ENCODE assay signal across 26 mouse cellular contexts in the genomic region with DNA sequence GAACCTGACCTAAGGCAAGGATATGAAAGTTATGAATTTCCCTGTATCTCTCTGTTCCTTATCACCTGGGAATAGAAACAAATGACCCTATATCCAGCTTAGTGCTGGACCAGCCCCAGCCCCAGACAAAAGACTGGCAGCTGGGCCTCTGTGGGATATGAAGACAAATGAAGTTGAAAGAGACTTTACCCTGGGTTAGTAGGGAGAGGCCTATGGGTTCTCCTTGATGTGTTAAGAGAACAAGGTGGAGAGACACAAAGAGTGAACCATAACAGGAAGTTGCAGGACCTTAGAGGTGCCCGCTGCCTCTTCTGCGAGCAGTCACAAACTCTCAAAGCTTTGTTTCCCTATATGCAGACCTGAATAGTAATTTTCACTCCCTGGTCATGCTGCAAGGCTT.
DNase-seq lines count a peak whose midpoint lies in the region; ATAC-seq and TF ChIP-seq lines count a peak whose summit lies in the region.
"Had no signal": no experiment of that assay in that cellular context is flagged by ENCODE, and none has a peak within 500 bp of the region (broad histone marks: within the 10 kb centered on the region; RNA-seq: fewer than 3 reads in every experiment).

No protein-coding gene starts in this region.

- 86% methylated on average over 2 of the region's 2 CpGs for WGBS in hindbrain, embryonic 13.5 days
- 81% methylated on average over 2 of the region's 2 CpGs for WGBS in hindbrain, embryonic 10.5 days
- 70% methylated on average over 2 of the region's 2 CpGs for WGBS in intestine, embryonic 16.5 days
- 54% methylated on average over 2 of the region's 2 CpGs for WGBS in stomach, postnatal 0 days
- WGBS in kidney, embryonic 14.5 days = 72% methylated on average over 2 of the region's 2 CpGs

- no peak for TF ChIP-seq CTCF in stomach, postnatal 0 days (IDR thresholded peaks at IDR 0.05; ENCODE audit: low read depth)

- no peaks in the 10 kb centered on the region for H3K36me3 ChIP-seq in hindbrain, embryonic 13.5 days
- H3K36me3 ChIP-seq in hindbrain, embryonic 10.5 days = 0 out of 2 replicates have a peak, but pooled peaks cover 7% of the 10 kb centered on the region
- no peaks in the 10 kb centered on the region for H3K36me3 ChIP-seq in intestine, embryonic 16.5 days (ENCODE audit: control insufficient read depth, insufficient read depth, low read length)
- H3K36me3 ChIP-seq in stomach, postnatal 0 days (ENCODE audit: control insufficient read depth, insufficient read depth, low read length) = no peaks in the 10 kb centered on the region
- H3K36me3 ChIP-seq in kidney, embryonic 14.5 days (ENCODE audit: control insufficient read depth, insufficient read depth, low read length) = no peaks in the 10 kb centered on the region
- H3K36me3 ChIP-seq: embryonic facial prominence, embryonic 12.5 days; forebrain, embryonic 10.5 days; forebrain, embryonic 12.5 days; G1E had no signal

- no peak for DNase-seq in hindbrain, embryonic 10.5 days (ENCODE audit: low spot score)
- no peak for DNase-seq in stomach, postnatal 0 days (ENCODE audit: low spot score)
- no peak for DNase-seq in heart, adult 8-10 months (ENCODE audit: low spot score)
- DNase-seq: adrenal gland, adult 8-10 months; adrenal gland, postnatal 14 days; adrenal gland, postnatal 36 days; B cell, adult 2 months; cerebellum, adult 11-12 months; cerebellum, adult 2 months; cerebellum, adult 9-10 months; cerebellum, postnatal 10 days; cerebellum, postnatal 25 days had no signal

- no peak overlapping the region for H3K4me3 ChIP-seq in hindbrain, embryonic 13.5 days
- no peak overlapping the region for H3K4me3 ChIP-seq in hindbrain, embryonic 10.5 days
- H3K4me3 ChIP-seq in intestine, embryonic 16.5 days (ENCODE audit: low read length) = no peak overlapping the region
- H3K4me3 ChIP-seq in stomach, postnatal 0 days (ENCODE audit: low read depth, low read length) = no peak overlapping the region
- H3K4me3 ChIP-seq in kidney, embryonic 14.5 days (ENCODE audit: low read length) = no peak overlapping the region
- H3K4me3 ChIP-seq: embryonic facial prominence, embryonic 10.5 days; embryonic facial prominence, embryonic 12.5 days; forebrain, embryonic 10.5 days; forebrain, embryonic 12.5 days had no signal

- TF ChIP-seq EP300 in stomach, postnatal 0 days (optimal IDR thresholded peaks at IDR 0.05) = no peak

- H3K9ac ChIP-seq in hindbrain, embryonic 13.5 days = no peak overlapping the region
- H3K9ac ChIP-seq in intestine, embryonic 16.5 days (ENCODE audit: low read depth, low read length) = no peak overlapping the region
- no peak overlapping the region for H3K9ac ChIP-seq in stomach, postnatal 0 days (ENCODE audit: low read length)
- H3K9ac ChIP-seq in kidney, embryonic 14.5 days (ENCODE audit: low read depth, low read length) = no peak overlapping the region
- H3K9ac ChIP-seq: embryonic facial prominence, embryonic 12.5 days; forebrain, embryonic 12.5 days had no signal

- peaks cover 40% of the 10 kb centered on the region for H3K4me1 ChIP-seq in hindbrain, embryonic 13.5 days (replicated peaks)
- H3K4me1 ChIP-seq in hindbrain, embryonic 10.5 days (replicated peaks) = no peaks in the 10 kb centered on the region
- H3K4me1 ChIP-seq in intestine, embryonic 16.5 days (ENCODE audit: control insufficient read depth, insufficient read depth, low read length) = 0 out of 2 replicates have a peak, but pooled peaks cover 2% of the 10 kb centered on the region
- H3K4me1 ChIP-seq in stomach, postnatal 0 days (replicated peaks; ENCODE audit: control insufficient read depth, insufficient read depth) = peaks cover 3% of the 10 kb centered on the region; the same call in 1 of the 2 replicates
- peaks cover 5% of the 10 kb centered on the region; the same call in 1 of the 2 replicates for H3K4me1 ChIP-seq in kidney, embryonic 14.5 days (ENCODE audit: control insufficient read depth, insufficient read depth, low read length)
- H3K4me1 ChIP-seq: forebrain, embryonic 10.5 days; forebrain, embryonic 12.5 days had no signal

- no peaks in the 10 kb centered on the region for H3K9me3 ChIP-seq in hindbrain, embryonic 13.5 days
- H3K9me3 ChIP-seq in hindbrain, embryonic 10.5 days = no peaks in the 10 kb centered on the region
- H3K9me3 ChIP-seq in intestine, embryonic 16.5 days (ENCODE audit: control insufficient read depth, low read length) = no peaks in the 10 kb centered on the region
- H3K9me3 ChIP-seq in stomach, postnatal 0 days (ENCODE audit: control insufficient read depth, low read length) = no peaks in the 10 kb centered on the region
- no peaks in the 10 kb centered on the region for H3K9me3 ChIP-seq in kidney, embryonic 14.5 days (ENCODE audit: control insufficient read depth, low read length)
- H3K9me3 ChIP-seq: embryonic facial prominence, embryonic 10.5 days; embryonic facial prominence, embryonic 12.5 days; forebrain, embryonic 10.5 days; forebrain, embryonic 12.5 days; G1E had no signal

- 0 out of 2 replicates have a peak overlapping the region, but pooled peaks have one; percentile 5 for H3K27ac ChIP-seq in hindbrain, embryonic 13.5 days
- no peak overlapping the region for H3K27ac ChIP-seq in hindbrain, embryonic 10.5 days
- no peak overlapping the region for H3K27ac ChIP-seq in intestine, embryonic 16.5 days (ENCODE audit: low read length)
- no peak overlapping the region for H3K27ac ChIP-seq in stomach, postnatal 0 days (replicated peaks)
- no peak overlapping the region for H3K27ac ChIP-seq in kidney, embryonic 14.5 days (ENCODE audit: low read depth, low read length)
- H3K27ac ChIP-seq: embryonic facial prominence, embryonic 10.5 days; embryonic facial prominence, embryonic 12.5 days; forebrain, embryonic 10.5 days; forebrain, embryonic 12.5 days had no signal

- no peak for ATAC-seq in hindbrain, embryonic 13.5 days (ENCODE audit: low FRiP score)
- ATAC-seq in intestine, embryonic 16.5 days = peak; percentile 60
- 0 out of 2 replicates have a peak, but pooled peaks have one; percentile 49 for ATAC-seq in stomach, postnatal 0 days (ENCODE audit: low FRiP score, low TSS enrichment)
- ATAC-seq in kidney, embryonic 14.5 days (ENCODE audit: low FRiP score, low TSS enrichment) = no peak
- ATAC-seq: activated CD4-positive, CD25-positive, alpha-beta regulatory T cell, adult 4 months; CD4-positive, CD25-positive, alpha-beta regulatory T cell, adult 4 months; forebrain, embryonic 14.5 days; forebrain, embryonic 16.5 days; Patski had no signal

- H3K27me3 ChIP-seq in hindbrain, embryonic 13.5 days = no peaks in the 10 kb centered on the region
- no peaks in the 10 kb centered on the region for H3K27me3 ChIP-seq in hindbrain, embryonic 10.5 days (ENCODE audit: insufficient read depth, poor library complexity, severe bottlenecking)
- H3K27me3 ChIP-seq in intestine, embryonic 16.5 days (replicated peaks; ENCODE audit: control insufficient read depth, insufficient read depth, low read length) = no peaks in the 10 kb centered on the region
- no peaks in the 10 kb centered on the region for H3K27me3 ChIP-seq in stomach, postnatal 0 days (ENCODE audit: control insufficient read depth, insufficient read depth, low read length)
- no peaks in the 10 kb centered on the region for H3K27me3 ChIP-seq in kidney, embryonic 14.5 days (ENCODE audit: control insufficient read depth, insufficient read depth, low read length)
- H3K27me3 ChIP-seq: CH12.LX; embryonic facial prominence, embryonic 12.5 days; Patski had no signal

- no peak overlapping the region for H3K4me2 ChIP-seq in hindbrain, embryonic 13.5 days
- no peak overlapping the region for H3K4me2 ChIP-seq in intestine, embryonic 16.5 days (ENCODE audit: low read depth, low read length)
- H3K4me2 ChIP-seq in stomach, postnatal 0 days (replicated peaks; ENCODE audit: low read depth) = no peak overlapping the region
- no peak overlapping the region for H3K4me2 ChIP-seq in kidney, embryonic 14.5 days (replicated peaks; ENCODE audit: low read depth, low read length)
- H3K4me2 ChIP-seq: embryonic facial prominence, embryonic 12.5 days; forebrain, embryonic 12.5 days had no signal

Comparison
In these comparisons a context has a peak if more than half of its experiments do, and no peak if none do; other contexts are left out.
1. ATAC-seq: peak in intestine, embryonic 16.5 days (single experiment) and stomach, postnatal 0 days (single experiment); none in hindbrain, embryonic 13.5 days (single experiment) and kidney, embryonic 14.5 days (single experiment).